Mouse (Mus musculus) ES-E14 (cell line): ENCODE measurements at regions not wholly inside any gene's neighbourhood (a gene's known extent, or its start where the extent isn't known, plus 50 kb on each side); places are given as distances from the start of the nearest gene placed in this dataset.

Experiments used
- HCFC1 ChIP-seq: IDR thresholded peaks from 2 replicates; pipeline ENCODE4 v1.6.1; 2012; ENCODE audit warnings: low read length, inconsistent platforms, borderline replicate concordance; ENCODE audit not compliant: insufficient read depth
- ZC3H11A ChIP-seq: IDR thresholded peaks from 2 replicates; pipeline ENCODE4 v1.6.1; 2012; ENCODE audit warnings: low read depth, mild to moderate bottlenecking, inconsistent platforms, low read length, borderline replicate concordance

DNA sequence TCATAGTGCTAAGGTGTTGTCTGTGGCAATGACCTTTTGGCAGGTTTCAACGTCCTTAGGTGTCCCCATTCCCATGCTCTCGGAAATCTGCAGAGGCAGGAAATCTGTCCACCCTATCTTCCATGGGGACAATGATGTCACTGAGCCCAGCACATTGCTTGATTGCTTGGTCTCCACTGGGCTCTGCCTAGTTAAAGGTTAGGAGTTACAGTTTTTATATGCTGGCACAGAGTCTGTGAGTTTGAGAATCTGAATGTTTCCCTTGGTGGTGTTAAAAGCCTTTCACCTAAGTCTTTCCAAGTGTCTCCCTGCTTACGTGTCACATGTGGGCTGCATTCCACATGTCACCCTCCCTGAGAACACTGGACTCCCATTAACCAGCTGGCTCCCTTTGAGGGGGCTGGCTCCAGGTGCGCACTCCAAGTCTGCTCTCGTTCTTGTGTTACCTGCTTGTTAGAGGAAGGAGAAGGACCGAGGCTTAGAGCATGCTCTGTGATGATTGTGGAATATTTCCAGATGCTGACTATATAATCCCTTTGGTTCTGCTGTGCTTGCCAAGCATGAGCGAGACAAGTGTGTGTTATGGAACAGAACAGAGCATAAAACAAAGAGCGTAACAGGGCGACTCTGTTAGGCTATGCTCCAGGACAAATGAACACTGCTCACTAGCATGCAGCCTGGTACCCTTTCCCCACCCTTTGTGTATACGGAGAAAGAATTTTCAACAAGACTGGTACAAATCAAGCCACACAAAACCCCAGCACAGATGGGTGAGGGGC, 284.6 kb upstream of the Auts2 start:
- no peak for TF ChIP-seq ZC3H11A
- no peak for TF ChIP-seq HCFC1
